Mouse (Mus musculus): ENCODE measurements around the gene Psmd9.

GRCm38 (mm10) chr5:123180390-123180789 is 11.2 kb downstream of the Psmd9 start:
- no peak for TF ChIP-seq POLR2A (IDR thresholded peaks at IDR 0.05; ENCODE audit: low read depth, low read length)
- no peak for TF ChIP-seq CTCF (IDR thresholded peaks at IDR 0.05; ENCODE audit: extremely low read depth, insufficient read length, insufficient replicate concordance, low read depth, low read length)

All from small intestine, adult 2 months (tissue).